Mouse (Mus musculus): ENCODE measurements around the gene Tsr3. TPM values are rescaled to one million over a fixed set of nuclear protein-coding genes. Genes with fewer than 3 reads are reported as not detected.
A peak's percentile ranks its signal among the peaks of the same experiment; 100 is the strongest.

Gene Tsr3
- polyA plus RNA-seq, 1 experiment from 2014 or later: 23.3 TPM

- Histone ChIP-seq H3K36me3 (ENCODE audit: control insufficient read depth, insufficient read depth) (no peaks in the 10 kb centered on the region), H3K27ac (ENCODE audit: low read depth, low read length) (no peak overlapping the region), H3K9ac (ENCODE audit: low read depth, low read length) (no peak overlapping the region), H3K9me3 (ENCODE audit: control insufficient read depth) (no peaks in the 10 kb centered on the region), H3K4me2 (replicated peaks; ENCODE audit: low read depth) (no peak overlapping the region), H3K27me3 (replicated peaks; ENCODE audit: control insufficient read depth, insufficient read depth, low read length) (peaks cover 11% of the 10 kb centered on the region), H3K4me3 (ENCODE audit: low read depth, low read length) (no peak overlapping the region), H3K4me1 (replicated peaks; ENCODE audit: control insufficient read depth, insufficient read depth, low read length) (0 out of 2 replicates have a peak, but pooled peaks cover 3% of the 10 kb centered on the region)
- 0 out of 2 replicates have a peak, but pooled peaks have one; percentile 11 for ATAC-seq
- WGBS: 28% methylated on average over 10 of the region's 10 CpGs
- TF ChIP-seq CTCF (IDR thresholded peaks at IDR 0.05; ENCODE audit: low read depth): no peak
Measured at GRCm38 (mm10) chr17:25253760-25254159, 13.8 kb downstream of the Tsr3 start.

- no peaks in the 10 kb centered on the region for H3K9me3 ChIP-seq (ENCODE audit: control insufficient read depth)
- 60% methylated on average over 2 of the region's 2 CpGs for WGBS
- TF ChIP-seq CTCF (IDR thresholded peaks at IDR 0.05; ENCODE audit: low read depth): no peak
- H3K27ac ChIP-seq (ENCODE audit: low read depth, low read length): no peak overlapping the region
- 0 out of 2 replicates have a peak overlapping the region, but pooled peaks have one; percentile 67 for H3K4me2 ChIP-seq (replicated peaks; ENCODE audit: low read depth)
- peaks cover 4% of the 10 kb centered on the region; the same call in 1 of the 2 replicates for H3K36me3 ChIP-seq (ENCODE audit: control insufficient read depth, insufficient read depth)
- no peak overlapping the region for H3K4me3 ChIP-seq (ENCODE audit: low read depth, low read length)
- H3K9ac ChIP-seq (ENCODE audit: low read depth, low read length): no peak overlapping the region
- 0 out of 2 replicates have a peak, but pooled peaks cover 3% of the 10 kb centered on the region for H3K4me1 ChIP-seq (replicated peaks; ENCODE audit: control insufficient read depth, insufficient read depth, low read length)
- H3K27me3 ChIP-seq (replicated peaks; ENCODE audit: control insufficient read depth, insufficient read depth, low read length): peaks cover 11% of the 10 kb centered on the region
- no peak for ATAC-seq
Measured at GRCm38 (mm10) chr17:25255110-25255509, 15.1 kb downstream of the Tsr3 start.

GRCm38 (mm10) chr17:25256140-25256754 is 16.3 kb downstream of the Tsr3 start, which contains the start of gene Baiap3:
TSS of gene Baiap3 (minus strand) at chr17:25256364.
- H3K9ac ChIP-seq (ENCODE audit: low read depth, low read length): no peak within 1 kb of the TSS
- 0 out of 2 replicates have a peak, but pooled peaks cover 3% of the 10 kb centered on the region for H3K4me1 ChIP-seq (replicated peaks; ENCODE audit: control insufficient read depth, insufficient read depth, low read length)
- peak within 1 kb of the TSS; percentile 67 for H3K4me2 ChIP-seq (replicated peaks; ENCODE audit: low read depth)
- no peak for TF ChIP-seq CTCF (IDR thresholded peaks at IDR 0.05; ENCODE audit: low read depth)
- H3K9me3 ChIP-seq (ENCODE audit: control insufficient read depth): no peaks in the 10 kb centered on the region
- H3K27me3 ChIP-seq (replicated peaks; ENCODE audit: control insufficient read depth, insufficient read depth, low read length): peaks cover 11% of the 10 kb centered on the region
- peaks cover 4% of the 10 kb centered on the region; the same call in 1 of the 2 replicates for H3K36me3 ChIP-seq (ENCODE audit: control insufficient read depth, insufficient read depth)
- H3K27ac ChIP-seq (ENCODE audit: low read depth, low read length): no peak within 1 kb of the TSS
- no peak for ATAC-seq
- peak within 1 kb of the TSS; percentile 34 for H3K4me3 ChIP-seq (ENCODE audit: low read depth, low read length)
- WGBS: 3% methylated on average over 28 of the region's 35 CpGs

- no peak overlapping the region for H3K27ac ChIP-seq (ENCODE audit: low read depth, low read length)
- 0 out of 2 replicates have a peak, but pooled peaks cover 3% of the 10 kb centered on the region for H3K4me1 ChIP-seq (replicated peaks; ENCODE audit: control insufficient read depth, insufficient read depth, low read length)
- no peak overlapping the region for H3K4me2 ChIP-seq (replicated peaks; ENCODE audit: low read depth)
- 46% methylated on average over 6 of the region's 6 CpGs for WGBS
- no peaks in the 10 kb centered on the region for H3K9me3 ChIP-seq (ENCODE audit: control insufficient read depth)
- H3K4me3 ChIP-seq (ENCODE audit: low read depth, low read length): no peak overlapping the region
- no peak overlapping the region for H3K9ac ChIP-seq (ENCODE audit: low read depth, low read length)
- peaks cover 10% of the 10 kb centered on the region for H3K36me3 ChIP-seq (ENCODE audit: control insufficient read depth, insufficient read depth)
- ATAC-seq: no peak
- H3K27me3 ChIP-seq (replicated peaks; ENCODE audit: control insufficient read depth, insufficient read depth, low read length): peaks cover 11% of the 10 kb centered on the region
- no peak for TF ChIP-seq CTCF (IDR thresholded peaks at IDR 0.05; ENCODE audit: low read depth)
Measured at GRCm38 (mm10) chr17:25257804-25258261, 17.9 kb downstream of the Tsr3 start.

GRCm38 (mm10) chr17:25264453-25264852 is 24.5 kb downstream of the Tsr3 start:
- Histone ChIP-seq H3K4me2 (replicated peaks; ENCODE audit: low read depth) (no peak overlapping the region), H3K27ac (ENCODE audit: low read depth, low read length) (no peak overlapping the region), H3K9ac (ENCODE audit: low read depth, low read length) (no peak overlapping the region), H3K27me3 (replicated peaks; ENCODE audit: control insufficient read depth, insufficient read depth, low read length) (no peaks in the 10 kb centered on the region), H3K4me3 (ENCODE audit: low read depth, low read length) (no peak overlapping the region), H3K9me3 (ENCODE audit: control insufficient read depth) (no peaks in the 10 kb centered on the region), H3K4me1 (replicated peaks; ENCODE audit: control insufficient read depth, insufficient read depth, low read length) (no peaks in the 10 kb centered on the region), H3K36me3 (ENCODE audit: control insufficient read depth, insufficient read depth) (peaks cover 74% of the 10 kb centered on the region)
- ATAC-seq: no peak
- peak; percentile 62 for TF ChIP-seq CTCF (IDR thresholded peaks at IDR 0.05; ENCODE audit: low read depth)
- WGBS: 53% methylated on average over 3 of the region's 3 CpGs

GRCm38 (mm10) chr17:25270795-25271335 is 30.9 kb downstream of the Tsr3 start:
- ATAC-seq: no peak
- Histone ChIP-seq H3K4me2 (replicated peaks; ENCODE audit: low read depth) (peak overlapping the region; percentile 83; the same call in 1 of the 2 replicates), H3K27ac (ENCODE audit: low read depth, low read length) (no peak overlapping the region), H3K27me3 (replicated peaks; ENCODE audit: control insufficient read depth, insufficient read depth, low read length) (no peaks in the 10 kb centered on the region), H3K9me3 (ENCODE audit: control insufficient read depth) (no peaks in the 10 kb centered on the region), H3K4me1 (replicated peaks; ENCODE audit: control insufficient read depth, insufficient read depth, low read length) (0 out of 2 replicates have a peak, but pooled peaks cover 4% of the 10 kb centered on the region), H3K9ac (ENCODE audit: low read depth, low read length) (no peak overlapping the region), H3K36me3 (ENCODE audit: control insufficient read depth, insufficient read depth) (peaks cover 35% of the 10 kb centered on the region), H3K4me3 (ENCODE audit: low read depth, low read length) (no peak overlapping the region)
- no peak for TF ChIP-seq CTCF (IDR thresholded peaks at IDR 0.05; ENCODE audit: low read depth)
- 52% methylated on average over 2 of the region's 2 CpGs for WGBS

Measured in intestine, postnatal 0 days (tissue).